Mouse (Mus musculus) ZHBTc4 (cell line): ENCODE data around the gene Ankrd40.

Experiments used
- DNase-seq: peaks from one replicate; pipeline ENCODE4 v3.0.0-alpha.2; 2011; ENCODE audit warnings: low read depth, low spot score

Ankrd40 gene

DNA sequence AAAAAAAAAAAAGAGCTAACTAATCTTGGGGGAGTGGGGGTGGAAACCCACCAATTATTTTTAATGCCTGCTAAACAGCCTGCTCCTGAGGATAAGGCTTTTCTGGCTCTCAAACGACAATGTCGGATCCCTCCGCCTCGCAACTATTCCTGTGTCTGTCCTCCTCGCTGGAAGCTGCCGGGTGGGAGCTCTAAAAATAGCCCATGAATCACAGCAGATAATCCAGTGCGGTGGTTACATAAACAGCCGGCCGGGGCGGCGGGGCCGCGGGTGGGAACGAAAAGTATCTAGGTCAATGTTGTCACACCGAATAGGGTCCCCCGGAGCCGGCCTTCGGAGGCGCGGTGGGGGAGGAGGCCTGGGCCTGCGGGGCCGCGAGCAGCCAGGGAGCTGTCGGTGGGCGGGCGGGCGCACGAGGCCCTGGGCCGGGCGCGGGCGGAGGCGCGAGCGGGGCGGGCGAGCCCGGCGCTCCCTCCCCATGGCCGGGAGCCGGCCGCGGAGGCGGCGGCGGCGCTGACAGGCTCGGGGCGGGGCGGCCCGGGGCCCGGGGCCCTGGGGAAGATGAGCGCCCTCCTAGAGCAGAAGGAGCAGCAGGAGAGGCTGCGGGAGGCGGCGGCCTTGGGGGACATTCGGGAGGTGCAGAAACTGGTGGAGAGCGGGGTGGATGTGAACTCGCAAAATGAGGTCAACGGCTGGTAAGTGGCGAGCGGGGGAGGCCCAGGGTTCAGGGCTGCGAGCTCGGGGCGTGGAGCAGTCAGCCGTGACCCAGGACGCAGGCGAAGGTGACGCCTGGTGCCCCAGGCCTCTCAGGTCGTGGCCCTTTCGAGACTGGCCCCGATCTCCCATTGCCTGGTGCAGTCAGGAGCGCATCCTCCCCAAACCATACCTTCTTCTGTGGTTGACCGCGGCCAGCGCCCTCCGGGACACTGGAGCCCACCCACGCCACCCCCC lies at the start of gene Ankrd40:
Gene Ankrd40 (plus strand): TSS at position 309 of the 951 bp plus-strand sequence.
- peak; percentile 96 for DNase-seq

GRCm38 (mm10) chr11:94281199-94282181 lies 46.3 kb upstream of the Ankrd40 start, which contains the start of gene Gm21885:
Gene Gm21885, plus strand, starts transcription at chr11:94281873.
- no peak for DNase-seq

- no peak for DNase-seq
Observed at GRCm38 (mm10) chr11:94282291-94282690, 45.5 kb upstream of the Ankrd40 start.

- no peak for DNase-seq
Observed at GRCm38 (mm10) chr11:94283536-94284099, 44.2 kb upstream of the Ankrd40 start.

DNA sequence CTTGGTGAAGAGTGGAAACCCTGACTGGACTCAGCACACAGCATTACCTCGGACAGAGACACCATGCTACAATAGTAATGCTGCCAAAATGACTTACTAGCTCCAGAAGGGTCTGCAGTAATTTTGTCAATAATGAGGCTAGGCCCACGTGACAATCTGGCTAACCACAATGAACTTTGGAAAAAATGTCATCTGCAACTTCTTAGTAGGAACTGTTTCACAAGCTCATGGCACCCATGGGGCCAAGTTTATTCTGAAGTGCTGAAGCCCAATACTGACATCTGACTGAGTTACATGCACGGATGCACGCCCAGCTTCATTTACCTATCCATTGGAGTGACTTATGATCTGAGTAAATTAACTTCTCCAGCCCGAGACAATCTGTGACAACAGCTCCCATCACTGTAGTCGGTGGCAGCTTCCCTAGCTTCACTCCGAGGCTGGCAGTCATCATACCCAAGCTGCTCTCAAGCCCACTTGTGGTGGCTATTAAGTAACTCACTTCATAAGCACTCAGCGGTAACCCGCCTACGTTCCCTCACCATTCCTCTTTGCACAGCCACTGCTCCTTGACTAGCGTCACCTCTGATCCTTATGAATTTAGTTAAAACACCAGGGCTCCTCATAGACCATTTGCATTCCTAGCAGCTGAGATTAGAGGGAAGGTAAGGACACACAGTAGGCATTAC lies 41.8 kb upstream of the Ankrd40 start:
- DNase-seq = no peak

DNA sequence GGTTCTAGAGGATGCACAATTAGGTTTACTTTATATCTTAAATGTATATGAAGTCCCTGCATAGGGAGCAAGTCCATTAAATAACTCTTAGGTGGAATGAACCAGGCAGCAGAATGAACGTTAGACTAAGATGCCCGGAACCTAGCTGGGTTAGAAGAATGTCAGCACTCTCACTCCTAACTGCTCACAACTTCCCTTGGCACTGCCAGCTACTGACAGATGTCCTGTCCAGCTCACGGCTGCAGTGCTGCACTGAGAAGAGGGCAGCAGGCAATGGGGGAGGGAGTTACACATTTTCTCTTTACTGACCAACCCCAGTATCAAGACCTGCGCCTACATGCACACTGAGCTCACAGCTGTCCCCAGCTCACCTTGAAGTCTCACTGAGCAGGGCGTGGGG lies 40.7 kb upstream of the Ankrd40 start:
- no peak for DNase-seq

- no peak for DNase-seq
Observed at GRCm38 (mm10) chr11:94290062-94290740, 37.6 kb upstream of the Ankrd40 start.

- DNase-seq = no peak
Observed at GRCm38 (mm10) chr11:94294996-94295845, 32.6 kb upstream of the Ankrd40 start.

- no peak for DNase-seq
Observed at GRCm38 (mm10) chr11:94312733-94313132, 15.1 kb upstream of the Ankrd40 start.

DNA sequence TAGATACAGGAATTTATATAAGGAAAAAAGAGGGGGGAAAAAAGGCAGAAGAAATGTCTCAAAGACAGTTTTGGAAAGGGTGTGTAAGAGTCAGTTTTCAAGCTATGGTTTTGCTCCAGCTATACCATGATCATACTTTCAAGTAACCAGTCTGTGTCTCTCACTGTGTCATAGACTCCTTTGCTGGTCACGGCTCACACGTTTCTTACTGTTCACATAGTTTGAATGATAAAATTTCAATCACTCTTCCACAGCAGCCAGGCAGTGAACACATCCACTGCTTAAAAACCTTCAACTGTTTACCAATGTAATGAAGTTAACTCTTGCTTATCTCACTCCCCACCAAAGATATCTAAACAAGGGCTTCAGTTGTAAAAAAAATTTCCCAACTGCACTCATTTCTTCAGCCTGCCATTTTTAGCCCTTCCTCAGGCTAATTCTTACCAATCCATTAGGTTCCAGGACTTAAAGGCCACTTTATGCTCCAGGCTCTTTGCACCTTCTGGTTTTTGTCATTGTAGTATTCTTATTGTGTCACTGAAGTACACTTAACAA lies 13.6 kb upstream of the Ankrd40 start:
- no peak for DNase-seq

DNA sequence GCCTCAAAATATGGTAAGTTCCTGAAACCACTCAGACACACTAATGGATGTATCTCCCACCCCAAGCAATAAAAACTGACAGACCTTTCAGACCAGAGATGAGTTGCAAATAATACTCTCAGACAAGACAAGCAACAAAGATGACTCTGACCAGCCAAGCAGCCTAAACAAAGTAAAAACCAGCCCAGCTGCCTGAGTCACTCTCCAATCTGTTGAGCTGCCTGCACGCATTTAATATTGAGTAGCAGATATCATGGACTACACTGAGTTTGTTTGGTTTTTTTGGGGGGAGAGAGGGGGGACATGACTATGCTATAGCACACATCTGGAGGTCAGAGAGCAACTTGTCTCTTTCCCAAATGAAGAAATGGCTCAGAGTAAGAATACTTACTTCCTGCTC lies 12.5 kb upstream of the Ankrd40 start:
- no peak for DNase-seq

GRCm38 (mm10) chr11:94316528-94316927 lies 11.3 kb upstream of the Ankrd40 start:
- no peak for DNase-seq

DNA sequence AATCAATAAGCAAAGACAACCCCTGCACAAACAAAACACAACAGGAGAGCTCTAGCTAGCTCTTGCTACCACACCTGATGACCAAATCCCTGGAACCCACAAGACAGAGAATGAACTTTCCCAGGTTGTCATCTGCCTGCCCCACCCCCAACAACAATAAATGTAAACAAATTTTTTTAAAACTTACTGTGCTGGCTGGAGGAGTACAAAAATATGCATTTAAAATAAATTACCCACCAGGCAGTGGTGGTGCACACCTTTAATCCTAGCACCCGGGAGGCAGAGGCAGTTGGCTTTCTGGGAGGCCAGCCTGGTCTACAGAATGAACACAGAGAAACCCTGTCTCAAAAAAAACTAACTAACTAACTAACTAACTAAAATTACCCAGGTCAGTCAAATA lies 10.8 kb upstream of the Ankrd40 start:
- no peak for DNase-seq

- DNase-seq = no peak
Observed at GRCm38 (mm10) chr11:94317515-94317914, 10.3 kb upstream of the Ankrd40 start.

DNA sequence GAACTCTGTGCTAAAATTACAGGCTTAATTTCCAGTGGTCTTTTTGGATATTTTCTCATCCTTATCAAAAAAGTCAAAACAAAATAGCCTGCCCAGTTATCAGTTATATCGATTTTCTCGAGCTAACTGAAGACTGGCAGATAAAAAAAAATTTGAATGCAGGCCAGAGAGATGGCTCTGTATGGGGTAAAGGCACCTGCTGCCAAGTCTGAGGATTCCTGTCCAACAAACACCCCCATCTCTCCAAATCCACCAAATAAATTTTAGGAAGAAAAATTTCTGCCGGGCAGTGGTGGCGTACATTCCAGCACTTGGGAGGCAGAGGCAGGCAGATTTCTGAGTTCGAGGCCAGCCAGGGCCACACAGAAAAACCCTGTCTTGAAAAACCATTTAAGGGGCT lies 9.7 kb upstream of the Ankrd40 start:
- no peak for DNase-seq

- no peak for DNase-seq
Observed at GRCm38 (mm10) chr11:94320969-94321930, 6.6 kb upstream of the Ankrd40 start.

- peak; percentile 96 for DNase-seq
Observed at GRCm38 (mm10) chr11:94321931-94322400, 5.8 kb upstream of the Ankrd40 start, which contains the start of gene Luc7l3. Gene Luc7l3, minus strand, starts transcription at chr11:94321988.

GRCm38 (mm10) chr11:94322636-94323035 lies 5.2 kb upstream of the Ankrd40 start:
- DNase-seq = no peak
